Mouse (Mus musculus) lung, postnatal 10 days (tissue): ENCODE data around the gene Pcsk5.

Experiments
- DNase-seq: peaks from one replicate; pipeline ENCODE4 v3.0.0; 2021

The Pcsk5 gene

GRCm38 (mm10) chr19:17467556-17468211, 369.7 kb downstream of the Pcsk5 start:
- DNase-seq, result peak; percentile 49

GRCm38 (mm10) chr19:17452001-17452400, 385.4 kb downstream of the Pcsk5 start:
- DNase-seq, result no peak

GRCm38 (mm10) chr19:17443581-17443980, 393.9 kb downstream of the Pcsk5 start:
- DNase-seq, result no peak

GRCm38 (mm10) chr19:17439476-17440189, 397.8 kb downstream of the Pcsk5 start:
- DNase-seq, result no peak

- no peak for DNase-seq
Measured at GRCm38 (mm10) chr19:17436651-17437050, 400.8 kb downstream of the Pcsk5 start.

- DNase-seq, result no peak
Measured at GRCm38 (mm10) chr19:17428561-17428914, 408.9 kb downstream of the Pcsk5 start.

- DNase-seq, result no peak
Measured at GRCm38 (mm10) chr19:17427824-17428560, 409.4 kb downstream of the Pcsk5 start.

GRCm38 (mm10) chr19:17423306-17423705, 414.1 kb downstream of the Pcsk5 start:
- DNase-seq, result no peak

GRCm38 (mm10) chr19:17417855-17418254, 419.6 kb downstream of the Pcsk5 start:
- no peak for DNase-seq

GRCm38 (mm10) chr19:17412915-17413459, 424.4 kb downstream of the Pcsk5 start:
- DNase-seq, result no peak

- no peak for DNase-seq
Measured at GRCm38 (mm10) chr19:17410465-17411065, 426.9 kb downstream of the Pcsk5 start.

- DNase-seq, result no peak
Measured at GRCm38 (mm10) chr19:17409351-17409750, 428.1 kb downstream of the Pcsk5 start.

GRCm38 (mm10) chr19:17408591-17408990, 428.8 kb downstream of the Pcsk5 start:
- no peak for DNase-seq

- no peak for DNase-seq
Measured at GRCm38 (mm10) chr19:17406823-17407222, 430.6 kb downstream of the Pcsk5 start.

GRCm38 (mm10) chr19:17403175-17403574, 434.3 kb downstream of the Pcsk5 start:
- DNase-seq, result no peak

- DNase-seq, result no peak
Measured at GRCm38 (mm10) chr19:17400571-17400970, 436.9 kb downstream of the Pcsk5 start.

GRCm38 (mm10) chr19:17399965-17400364, 437.5 kb downstream of the Pcsk5 start:
- no peak for DNase-seq

GRCm38 (mm10) chr19:17397922-17398321, 439.5 kb downstream of the Pcsk5 start:
- DNase-seq, result peak; percentile 45

- no peak for DNase-seq
Measured at GRCm38 (mm10) chr19:17396802-17397201, 440.6 kb downstream of the Pcsk5 start.

GRCm38 (mm10) chr19:17393841-17394591, 443.4 kb downstream of the Pcsk5 start, which contains the start of gene Rfk:
Gene Rfk (plus strand): TSS chr19:17394043.
- DNase-seq, result peak; percentile 96

- no peak for DNase-seq
Measured at GRCm38 (mm10) chr19:17392866-17393265, 444.6 kb downstream of the Pcsk5 start.

GRCm38 (mm10) chr19:17388404-17388803, 449.0 kb downstream of the Pcsk5 start:
- DNase-seq, result peak; percentile 16
